Mouse (Mus musculus): ENCODE measurements around the gene Gm28308. TPM values are rescaled to one million over a fixed set of nuclear protein-coding genes. Genes with fewer than 3 reads are reported as not detected.

Gm28308 gene
- total RNA-seq, 2 experiments from 2014 or later = not detected

GRCm38 (mm10) chr6:52208868-52209684 lies 4.1 kb downstream of the Gm28308 start:
- ATAC-seq (replicated peaks; ENCODE audit: low FRiP score, poor library complexity, severe bottlenecking) = no peak

- ATAC-seq (replicated peaks; ENCODE audit: low FRiP score, poor library complexity, severe bottlenecking) = no peak
Measured at GRCm38 (mm10) chr6:52208072-52208867, 4.9 kb downstream of the Gm28308 start, which contains the start of gene Hoxa6. Gene Hoxa6, minus strand, starts transcription at chr6:52208722.

GRCm38 (mm10) chr6:52207684-52207976 lies 5.5 kb downstream of the Gm28308 start:
- no peak for ATAC-seq (replicated peaks; ENCODE audit: low FRiP score, poor library complexity, severe bottlenecking)

GRCm38 (mm10) chr6:52206882-52207683 lies 6.1 kb downstream of the Gm28308 start:
- ATAC-seq (replicated peaks; ENCODE audit: low FRiP score, poor library complexity, severe bottlenecking) = no peak

- no peak for ATAC-seq (replicated peaks; ENCODE audit: low FRiP score, poor library complexity, severe bottlenecking)
Measured at GRCm38 (mm10) chr6:52205638-52206621, 7.2 kb downstream of the Gm28308 start.

GRCm38 (mm10) chr6:52205221-52205620 lies 7.9 kb downstream of the Gm28308 start:
- ATAC-seq (replicated peaks; ENCODE audit: low FRiP score, poor library complexity, severe bottlenecking) = no peak

- ATAC-seq (replicated peaks; ENCODE audit: low FRiP score, poor library complexity, severe bottlenecking) = no peak
Measured at GRCm38 (mm10) chr6:52204050-52204752, 8.9 kb downstream of the Gm28308 start, which contains the start of gene Hoxa5. Gene Hoxa5, minus strand, starts transcription at chr6:52204587.

GRCm38 (mm10) chr6:52203371-52204049 lies 9.6 kb downstream of the Gm28308 start:
- no peak for ATAC-seq (replicated peaks; ENCODE audit: low FRiP score, poor library complexity, severe bottlenecking)

GRCm38 (mm10) chr6:52203121-52203370 lies 10.1 kb downstream of the Gm28308 start:
- ATAC-seq (replicated peaks; ENCODE audit: low FRiP score, poor library complexity, severe bottlenecking) = no peak

GRCm38 (mm10) chr6:52202362-52203120 lies 10.6 kb downstream of the Gm28308 start:
- no peak for ATAC-seq (replicated peaks; ENCODE audit: low FRiP score, poor library complexity, severe bottlenecking)

GRCm38 (mm10) chr6:52201269-52201668 lies 11.9 kb downstream of the Gm28308 start:
- no peak for ATAC-seq (replicated peaks; ENCODE audit: low FRiP score, poor library complexity, severe bottlenecking)

GRCm38 (mm10) chr6:52200751-52201250 lies 12.3 kb downstream of the Gm28308 start:
- ATAC-seq (replicated peaks; ENCODE audit: low FRiP score, poor library complexity, severe bottlenecking) = no peak

GRCm38 (mm10) chr6:52200073-52200750 lies 12.9 kb downstream of the Gm28308 start:
- no peak for ATAC-seq (replicated peaks; ENCODE audit: low FRiP score, poor library complexity, severe bottlenecking)

- no peak for ATAC-seq (replicated peaks; ENCODE audit: low FRiP score, poor library complexity, severe bottlenecking)
Measured at GRCm38 (mm10) chr6:52197271-52197670, 15.9 kb downstream of the Gm28308 start.

GRCm38 (mm10) chr6:52196811-52197210 lies 16.3 kb downstream of the Gm28308 start:
- ATAC-seq (replicated peaks; ENCODE audit: low FRiP score, poor library complexity, severe bottlenecking) = no peak

- ATAC-seq (replicated peaks; ENCODE audit: low FRiP score, poor library complexity, severe bottlenecking) = no peak
Measured at GRCm38 (mm10) chr6:52194690-52195089, 18.4 kb downstream of the Gm28308 start.
